Mouse (Mus musculus): ENCODE measurements around the gene Olfr1250. TPM values are rescaled to one million over a fixed set of nuclear protein-coding genes. Genes with fewer than 3 reads are reported as not detected.
"Not testable (repeated sequence)": the region's sequence is repeated elsewhere in the genome, so short reads cannot be mapped to it uniquely, and the experiment has no call there.

Olfr1250 gene
- total RNA-seq (2022), result under 1 TPM in 1 of 4 experiments, not detected in 3; 0.11 TPM

DNA sequence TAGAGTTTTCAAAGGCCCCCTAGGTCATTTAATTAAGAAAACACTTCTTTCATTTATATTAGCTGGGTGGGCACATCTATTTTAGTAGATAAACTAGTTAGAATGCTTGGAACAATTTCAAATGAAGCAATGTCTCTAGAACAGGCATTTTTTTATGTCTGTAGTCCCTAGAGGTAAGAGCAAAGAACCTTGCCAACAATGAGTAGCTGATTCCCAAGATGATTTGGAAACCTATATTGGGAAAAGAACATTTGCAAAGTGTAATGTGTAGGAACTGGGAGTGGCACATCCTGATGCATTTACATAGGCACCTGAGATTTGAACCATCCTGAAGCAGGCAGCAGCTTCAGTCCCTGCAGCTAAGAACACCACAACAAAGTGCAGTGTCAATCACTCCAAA, at the start of gene Olfr1250:
Gene Olfr1250 (minus strand): TSS at position 101 of the 400 bp plus-strand sequence.
- no peak for DNase-seq (ENCODE audit: low spot score in 2 of 2)

- no peak for DNase-seq (ENCODE audit: low spot score in 2 of 2)
Measured at GRCm38 (mm10) chr2:89691980-89692379, 30.7 kb upstream of the Olfr1250 start.

- no peak for DNase-seq (ENCODE audit: low spot score in 2 of 2)
Measured at GRCm38 (mm10) chr2:89671836-89672235, 10.6 kb upstream of the Olfr1250 start, which contains the start of gene Olfr1251. Olfr1251 (minus strand) TSS chr2:89671936.

DNA sequence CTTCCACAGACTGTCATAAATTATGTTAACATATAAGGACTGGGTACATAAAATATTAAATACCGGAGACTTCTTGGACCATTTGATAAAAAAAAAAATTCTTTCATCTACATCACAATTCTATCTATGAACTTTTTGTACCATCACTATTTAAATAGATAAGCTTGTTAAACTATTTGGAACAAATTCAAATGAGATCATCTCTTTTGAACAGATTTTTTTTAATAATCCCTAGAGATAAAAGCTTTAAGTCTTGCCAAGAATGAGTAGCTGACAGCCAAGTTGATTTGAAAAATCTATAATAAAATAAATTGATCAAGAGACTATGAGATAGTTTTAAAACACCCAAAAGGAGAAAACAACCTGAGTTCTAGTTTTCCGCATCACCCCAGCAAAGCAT, 26.4 kb downstream of the Olfr1250 start, which contains the start of gene Olfr1249:
Gene Olfr1249 (minus strand): TSS at position 101 of the 400 bp plus-strand sequence.
- DNase-seq (ENCODE audit: low spot score in 2 of 2), result no peak

DNA sequence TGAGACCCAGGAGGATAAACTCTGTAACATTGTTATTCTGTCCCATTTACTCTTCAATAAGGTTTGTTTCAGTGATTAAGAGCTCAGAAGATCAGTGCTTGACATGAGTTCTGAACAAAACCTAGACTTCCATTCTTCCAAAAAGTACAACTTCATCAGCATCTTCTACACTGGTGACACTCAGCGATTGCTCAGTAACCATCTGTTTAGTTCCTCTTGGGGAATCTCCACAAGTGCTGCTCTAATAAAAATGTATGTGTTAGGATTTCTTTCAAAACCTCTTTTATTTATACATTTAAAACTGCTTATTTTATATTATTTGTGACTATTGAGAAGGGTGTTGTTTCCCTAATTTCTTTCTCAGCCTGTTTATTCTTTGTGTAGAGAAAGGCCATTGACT, 43.1 kb downstream of the Olfr1250 start, which contains the start of gene Olfr1248:
Gene Olfr1248 (minus strand): TSS at position 101 of the 400 bp plus-strand sequence.
- DNase-seq (ENCODE audit: low spot score in 2 of 2), result not testable (repeated sequence)

DNA sequence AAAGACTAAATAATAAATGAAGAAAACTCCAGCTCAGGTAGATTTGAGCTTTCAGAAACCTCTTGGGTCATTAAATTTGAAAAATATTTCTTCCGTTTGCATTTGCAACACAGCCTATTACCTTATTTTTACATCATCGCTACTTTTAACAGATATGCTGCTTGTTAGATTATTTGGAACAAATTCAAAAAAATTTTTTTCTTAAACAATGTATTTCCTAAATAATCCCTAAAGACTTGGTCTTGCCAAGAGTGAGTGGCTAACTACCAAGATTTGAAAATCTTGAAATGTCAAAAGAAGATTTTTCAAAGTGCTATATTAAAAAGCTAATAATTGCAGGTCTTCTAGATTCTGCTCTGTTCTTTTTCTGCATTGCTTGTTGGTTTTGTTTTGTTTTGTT, 47.2 kb downstream of the Olfr1250 start, which contains the start of gene Olfr1247:
Gene Olfr1247 (minus strand): TSS at position 101 of the 400 bp plus-strand sequence.
- DNase-seq (ENCODE audit: low spot score in 2 of 2), result no peak

Other genes starting within 250 kb of the Olfr1250 start
- not detected for gene Olfr1239, start 241.1 kb downstream of the Olfr1250 start, total RNA-seq (2022)
- gene Olfr1240, start 218.5 kb downstream of the Olfr1250 start, total RNA-seq (2022), result not detected
- not detected for gene Olfr1241, start 174.3 kb downstream of the Olfr1250 start, total RNA-seq (2022)
- not detected for gene Olfr1242, start 163.1 kb downstream of the Olfr1250 start, total RNA-seq (2022)
- not detected for gene Olfr1243, start 130.0 kb downstream of the Olfr1250 start, total RNA-seq (2022)
- gene Olfr1245, start 83.0 kb downstream of the Olfr1250 start, total RNA-seq (2022), result not detected
- not detected for gene Olfr1246, start 68.3 kb downstream of the Olfr1250 start, total RNA-seq (2022)
- under 1 TPM; 0.07 to 0.23 (median 0.11) TPM for gene Olfr1247, start 47.3 kb downstream of the Olfr1250 start, total RNA-seq (2022)
- gene Olfr1248, start 43.2 kb downstream of the Olfr1250 start, total RNA-seq (2022), result not detected
- not detected for gene Olfr1249, start 26.5 kb downstream of the Olfr1250 start, total RNA-seq (2022)
- not detected for gene Olfr1251, start 10.5 kb upstream of the Olfr1250 start, total RNA-seq (2022)
- not detected for gene Olfr1252, start 63.5 kb upstream of the Olfr1250 start, total RNA-seq (2022)
- not detected for gene Olfr1253, start 95.6 kb upstream of the Olfr1250 start, total RNA-seq (2022)
- not detected for gene Olfr1254, start 132.2 kb upstream of the Olfr1250 start, total RNA-seq (2022)
- not detected for gene Olfr1255, start 150.6 kb upstream of the Olfr1250 start, total RNA-seq (2022)
- not detected for gene Olfr1256, start 180.1 kb upstream of the Olfr1250 start, total RNA-seq (2022)
- gene Olfr48, start 186.7 kb upstream of the Olfr1250 start, total RNA-seq (2022), result not detected
- not detected for gene Olfr1257, start 217.0 kb upstream of the Olfr1250 start, total RNA-seq (2022)

All from left cerebral cortex, adult 8-10 months (tissue).